Comparison of ENCODE assay signal across 13 mouse cellular contexts in the genomic region with DNA sequence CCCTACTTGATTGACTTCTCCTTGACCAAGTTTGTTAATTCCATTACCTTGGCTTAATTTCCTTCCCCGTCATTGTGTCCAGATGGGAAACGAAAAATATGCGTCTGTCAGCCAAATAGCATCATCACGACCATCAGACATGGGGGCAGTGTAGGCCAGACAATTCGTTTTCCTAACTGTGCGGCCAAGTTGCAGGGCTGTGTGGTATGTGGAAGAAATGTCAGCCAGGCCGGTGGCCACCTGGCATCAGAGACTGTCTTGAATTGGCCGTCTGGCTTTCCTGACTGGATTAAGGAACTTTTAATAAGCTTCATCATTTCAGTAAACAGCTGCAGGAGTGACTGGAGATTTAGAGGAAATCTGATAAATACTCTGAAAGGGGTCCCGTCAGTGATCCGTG. TPM values are rescaled to one million over a fixed set of nuclear protein-coding genes. Genes with fewer than 3 reads are reported as not detected.
DNase-seq lines count a peak whose midpoint lies in the region; ATAC-seq and TF ChIP-seq lines count a peak whose summit lies in the region.
"Had no signal": no experiment of that assay in that cellular context is flagged by ENCODE, and none has a peak within 500 bp of the region (broad histone marks: within the 10 kb centered on the region; RNA-seq: fewer than 3 reads in every experiment).

No protein-coding gene starts in this region.

- no peak overlapping the region for H3K4me3 ChIP-seq in hindbrain, embryonic 16.5 days (ENCODE audit: low read length)
- no peak overlapping the region for H3K4me3 ChIP-seq in hindbrain, embryonic 10.5 days
- no peak overlapping the region for H3K4me3 ChIP-seq in midbrain, postnatal 0 days (ENCODE audit: low read depth, low read length)
- H3K4me3 ChIP-seq in midbrain, embryonic 10.5 days = no peak overlapping the region
- no peak overlapping the region for H3K4me3 ChIP-seq in gastrocnemius, adult 2 months
- H3K4me3 ChIP-seq in liver, embryonic 11.5 days (ENCODE audit: low read depth, low read length) = no peak overlapping the region
- H3K4me3 ChIP-seq: embryonic facial prominence, embryonic 15.5 days; heart, embryonic 15.5 days; myocyte had no signal

- 0 out of 2 replicates have a peak, but pooled peaks cover 2% of the 10 kb centered on the region for H3K36me3 ChIP-seq in hindbrain, embryonic 16.5 days (ENCODE audit: control insufficient read depth, insufficient read depth, low read length)
- no peaks in the 10 kb centered on the region for H3K36me3 ChIP-seq in hindbrain, embryonic 10.5 days
- H3K36me3 ChIP-seq in midbrain, postnatal 0 days (ENCODE audit: insufficient read depth, low read length) = peaks cover 2% of the 10 kb centered on the region; the same call in 1 of the 2 replicates
- H3K36me3 ChIP-seq in midbrain, embryonic 10.5 days = no peaks in the 10 kb centered on the region
- no peaks in the 10 kb centered on the region; the same call in 1 of the 2 replicates for H3K36me3 ChIP-seq in liver, embryonic 11.5 days (ENCODE audit: control insufficient read depth, insufficient read depth, low read length)
- H3K36me3 ChIP-seq: embryonic facial prominence, embryonic 15.5 days; heart, embryonic 15.5 days had no signal

- no peak overlapping the region for H3K9ac ChIP-seq in hindbrain, embryonic 16.5 days (ENCODE audit: low read depth, low read length)
- H3K9ac ChIP-seq in midbrain, postnatal 0 days (replicated peaks; ENCODE audit: low read length, poor library complexity, severe bottlenecking) = no peak overlapping the region
- H3K9ac ChIP-seq in liver, embryonic 11.5 days (ENCODE audit: low read depth, low read length) = no peak overlapping the region
- H3K9ac ChIP-seq: embryonic facial prominence, embryonic 15.5 days; heart, embryonic 15.5 days had no signal

- intact Hi-C loops in gastrocnemius, adult 2 months (cut with DNase I) = no loop called here

- H3K27ac ChIP-seq in hindbrain, embryonic 16.5 days (ENCODE audit: low read depth, low read length) = no peak overlapping the region
- no peak overlapping the region for H3K27ac ChIP-seq in hindbrain, embryonic 10.5 days
- no peak overlapping the region for H3K27ac ChIP-seq in midbrain, postnatal 0 days (ENCODE audit: low read depth, low read length)
- H3K27ac ChIP-seq in midbrain, embryonic 10.5 days (replicated peaks) = no peak overlapping the region
- H3K27ac ChIP-seq in gastrocnemius, adult 2 months = peak overlapping the region; percentile 43
- H3K27ac ChIP-seq in liver, embryonic 11.5 days (ENCODE audit: low read depth, low read length) = no peak overlapping the region
- H3K27ac ChIP-seq: embryonic facial prominence, embryonic 15.5 days; heart, embryonic 15.5 days had no signal

- ATAC-seq in hindbrain, embryonic 16.5 days = 0 out of 2 replicates have a peak, but pooled peaks have one; percentile 65
- ATAC-seq in midbrain, postnatal 0 days (ENCODE audit: low FRiP score) = no peak
- ATAC-seq in liver, embryonic 11.5 days (replicated peaks; ENCODE audit: low FRiP score) = no peak
- ATAC-seq: CD4-positive, CD25-positive, alpha-beta regulatory T cell, adult 4 months; intestine, embryonic 16.5 days had no signal

- no peak overlapping the region for H3K4me2 ChIP-seq in hindbrain, embryonic 16.5 days (ENCODE audit: low read length)
- no peak overlapping the region for H3K4me2 ChIP-seq in midbrain, postnatal 0 days (ENCODE audit: low read depth, low read length, poor library complexity, severe bottlenecking)
- no peak overlapping the region for H3K4me2 ChIP-seq in liver, embryonic 11.5 days
- H3K4me2 ChIP-seq: embryonic facial prominence, embryonic 15.5 days; heart, embryonic 15.5 days had no signal

- 86% methylated on average over 10 of the region's 10 CpGs for WGBS in hindbrain, embryonic 16.5 days
- WGBS in hindbrain, embryonic 10.5 days = 90% methylated on average over 10 of the region's 10 CpGs
- 85% methylated on average over 10 of the region's 10 CpGs for WGBS in midbrain, postnatal 0 days
- 88% methylated on average over 10 of the region's 10 CpGs for WGBS in midbrain, embryonic 10.5 days
- WGBS in liver, embryonic 11.5 days = 78% methylated on average over 10 of the region's 10 CpGs

- H3K9me3 ChIP-seq in hindbrain, embryonic 16.5 days (ENCODE audit: control insufficient read depth, low read length) = no peaks in the 10 kb centered on the region
- H3K9me3 ChIP-seq in hindbrain, embryonic 10.5 days = no peaks in the 10 kb centered on the region
- H3K9me3 ChIP-seq in midbrain, postnatal 0 days (ENCODE audit: low read length) = no peaks in the 10 kb centered on the region
- H3K9me3 ChIP-seq in midbrain, embryonic 10.5 days (replicated peaks) = no peaks in the 10 kb centered on the region
- no peaks in the 10 kb centered on the region for H3K9me3 ChIP-seq in liver, embryonic 11.5 days (ENCODE audit: control insufficient read depth, low read length)
- H3K9me3 ChIP-seq: embryonic facial prominence, embryonic 15.5 days; heart, embryonic 15.5 days had no signal

- H3K27me3 ChIP-seq in hindbrain, embryonic 16.5 days (replicated peaks; ENCODE audit: control insufficient read depth, insufficient read depth, low read length) = no peaks in the 10 kb centered on the region
- no peaks in the 10 kb centered on the region for H3K27me3 ChIP-seq in hindbrain, embryonic 10.5 days (ENCODE audit: insufficient read depth, poor library complexity, severe bottlenecking)
- H3K27me3 ChIP-seq in midbrain, postnatal 0 days (ENCODE audit: insufficient read depth, low read length) = no peaks in the 10 kb centered on the region
- H3K27me3 ChIP-seq in midbrain, embryonic 10.5 days (ENCODE audit: low read depth, poor library complexity, severe bottlenecking) = no peaks in the 10 kb centered on the region
- no peaks in the 10 kb centered on the region for H3K27me3 ChIP-seq in liver, embryonic 11.5 days (replicated peaks; ENCODE audit: control insufficient read depth, insufficient read depth, low read length)
- H3K27me3 ChIP-seq: embryonic facial prominence, embryonic 15.5 days; heart, embryonic 15.5 days had no signal

- TF ChIP-seq CTCF in midbrain, postnatal 0 days (IDR thresholded peaks at IDR 0.05) = no peak
- TF ChIP-seq CTCF in gastrocnemius, adult 2 months (IDR thresholded peaks at IDR 0.05) = no peak

- H3K4me1 ChIP-seq in hindbrain, embryonic 16.5 days (ENCODE audit: control insufficient read depth, insufficient read depth, low read depth, low read length) = no peaks in the 10 kb centered on the region
- H3K4me1 ChIP-seq in hindbrain, embryonic 10.5 days (replicated peaks) = no peaks in the 10 kb centered on the region
- H3K4me1 ChIP-seq in midbrain, postnatal 0 days (ENCODE audit: insufficient read depth, low read length) = no peaks in the 10 kb centered on the region
- H3K4me1 ChIP-seq in midbrain, embryonic 10.5 days = no peaks in the 10 kb centered on the region
- no peaks in the 10 kb centered on the region for H3K4me1 ChIP-seq in liver, embryonic 11.5 days (replicated peaks; ENCODE audit: control insufficient read depth, insufficient read depth, low read length)
- H3K4me1 ChIP-seq: embryonic facial prominence, embryonic 15.5 days; heart, embryonic 15.5 days had no signal

- DNase-seq in hindbrain, embryonic 10.5 days (ENCODE audit: low spot score) = no peak
- peak; percentile 20 for DNase-seq in midbrain, postnatal 0 days (ENCODE audit: low spot score)
- no peak for DNase-seq in midbrain, embryonic 10.5 days (ENCODE audit: low spot score)
- DNase-seq in gastrocnemius, adult 2 months = peak; percentile 65
- DNase-seq in lung, postnatal 4 days = peak; percentile 11 to 53
- DNase-seq in liver, embryonic 11.5 days (ENCODE audit: low spot score) = no peak
- no peak for DNase-seq in T-cell, adult 2 months (ENCODE audit: low spot score)

RNA-seq across cellular contexts. Expression of gene Impg2, which starts 28.6 kb away (rescaled TPM):
- polyA plus RNA-seq in hindbrain, embryonic 16.5 days (2015; fragmentation: Nextera tagmentation; extraction: Ambion mirVana) = 0.11 and 0.14 TPM in 2 replicates
- polyA plus RNA-seq in hindbrain, embryonic 10.5 days (2016; fragmentation: Nextera tagmentation; extraction: Ambion mirVana) = 0.07 TPM in 2 replicates
- total RNA-seq in midbrain, postnatal 0 days (2014; rRNA removed) = 0.38 and 0.61 TPM in 2 replicates
- 0.10 and 0.27 TPM in 2 replicates for polyA plus RNA-seq in midbrain, postnatal 0 days (2015; fragmentation: Nextera tagmentation; extraction: Ambion mirVana)
- polyA plus RNA-seq in midbrain, embryonic 10.5 days (2016; fragmentation: Nextera tagmentation; extraction: Ambion mirVana) = 0.04 and 0.20 TPM in 2 replicates
- total RNA-seq in gastrocnemius, adult 2 months (2021) = under 1 TPM; 0.05 to 0.17 TPM
- polyA plus RNA-seq in liver, embryonic 11.5 days (2014; fragmentation: Nextera tagmentation; extraction: Ambion mirVana) = 0.12 and 0.16 TPM in 2 replicates

Comparison
In these comparisons a context has a peak if more than half of its experiments do, and no peak if none do; other contexts are left out.
1. DNase-seq: peak in midbrain, postnatal 0 days (single experiment), gastrocnemius, adult 2 months (single experiment) and lung, postnatal 4 days (2 of 2); none in hindbrain, embryonic 10.5 days (single experiment), midbrain, embryonic 10.5 days (single experiment), liver, embryonic 11.5 days (single experiment) and T-cell, adult 2 months (single experiment).